Comparison of ENCODE assay signal across 31 mouse cellular contexts in the genomic region with DNA sequence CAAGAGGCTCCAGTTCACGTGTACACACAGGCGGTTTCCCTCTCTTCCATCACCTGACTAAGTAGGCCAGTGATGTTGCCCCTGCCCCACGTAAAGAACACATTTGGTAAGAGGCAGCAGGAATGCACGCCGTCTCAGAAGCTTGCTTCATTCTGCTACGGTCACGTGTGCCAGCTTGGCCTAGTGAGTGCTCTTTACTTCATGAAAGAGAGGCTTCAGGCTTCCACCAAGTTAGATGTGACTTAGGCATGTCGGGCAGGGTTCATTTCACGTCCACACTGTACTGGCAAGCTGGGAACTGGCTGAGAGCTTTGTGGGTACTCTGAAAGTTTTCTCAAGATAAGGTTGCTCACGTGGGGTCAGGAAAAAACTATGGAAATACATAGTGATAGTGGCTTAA. TPM values are rescaled to one million over a fixed set of nuclear protein-coding genes. Genes with fewer than 3 reads are reported as not detected.
A peak's percentile ranks its signal among the peaks of the same experiment; 100 is the strongest.
DNase-seq lines count a peak whose midpoint lies in the region; ATAC-seq lines count a peak whose summit lies in the region.
"Had no signal": no experiment of that assay in that cellular context is flagged by ENCODE, and none has a peak within 500 bp of the region (broad histone marks: within the 10 kb centered on the region; RNA-seq: fewer than 3 reads in every experiment).

No protein-coding gene starts in this region.

- H3K36me3 ChIP-seq in forebrain, embryonic 16.5 days (ENCODE audit: control insufficient read depth, insufficient read depth), result 0 out of 2 replicates have a peak, but pooled peaks cover 3% of the 10 kb centered on the region
- H3K36me3 ChIP-seq: forebrain, embryonic 12.5 days; heart, embryonic 15.5 days had no signal

- no peak overlapping the region for H3K4me2 ChIP-seq in forebrain, embryonic 16.5 days (ENCODE audit: low read length)
- H3K4me2 ChIP-seq: embryonic facial prominence, embryonic 13.5 days; forebrain, embryonic 12.5 days; forebrain, embryonic 15.5 days; heart, embryonic 12.5 days; heart, embryonic 15.5 days; hindbrain, embryonic 13.5 days had no signal

- H3K9me3 ChIP-seq in forebrain, embryonic 16.5 days (ENCODE audit: control insufficient read depth, low read length), result no peaks in the 10 kb centered on the region
- H3K9me3 ChIP-seq: embryonic facial prominence, embryonic 13.5 days; forebrain, embryonic 12.5 days; forebrain, embryonic 15.5 days; heart, embryonic 12.5 days; heart, embryonic 15.5 days; hindbrain, embryonic 10.5 days; hindbrain, embryonic 13.5 days had no signal

- peak; percentile 19 to 58 for DNase-seq in lung, adult 18-20 months
- DNase-seq in lung, postnatal 14 days, result no peak
- peak; percentile 3 for DNase-seq in thymus, postnatal 0 days (ENCODE audit: low spot score)
- DNase-seq in thymus, postnatal 10 days (ENCODE audit: low spot score in 2 of 2), result no peak
- no peak for DNase-seq in embryo, embryonic 10.5 days (ENCODE audit: low spot score)
- DNase-seq in right cerebral cortex, postnatal 10 days (ENCODE audit: low spot score in 2 of 2), result no peak
- DNase-seq: adrenal gland, adult 8-10 months; adrenal gland, postnatal 25 days; cerebellum, adult 11-12 months; cerebellum, adult 9-10 months; cerebellum, postnatal 14 days; gastrocnemius, postnatal 10 days; heart, adult 18-20 months; heart, postnatal 10 days; heart, postnatal 36 days had no signal

- no peaks in the 10 kb centered on the region for H3K4me1 ChIP-seq in forebrain, embryonic 16.5 days (replicated peaks; ENCODE audit: control insufficient read depth, insufficient read depth, low read length)
- H3K4me1 ChIP-seq: embryonic facial prominence, embryonic 13.5 days; forebrain, embryonic 12.5 days; forebrain, embryonic 15.5 days; heart, embryonic 15.5 days; hindbrain, embryonic 10.5 days; hindbrain, embryonic 13.5 days had no signal

- no peak overlapping the region for H3K27ac ChIP-seq in forebrain, embryonic 16.5 days (ENCODE audit: low read length)
- H3K27ac ChIP-seq: embryonic facial prominence, embryonic 13.5 days; forebrain, embryonic 12.5 days; forebrain, embryonic 15.5 days; heart, embryonic 15.5 days; hindbrain, embryonic 10.5 days; hindbrain, embryonic 13.5 days had no signal

- WGBS in forebrain, embryonic 16.5 days, result 92% methylated on average over 10 of the region's 10 CpGs

- H3K9ac ChIP-seq in forebrain, embryonic 16.5 days (replicated peaks; ENCODE audit: low read depth, low read length), result no peak overlapping the region
- H3K9ac ChIP-seq: embryonic facial prominence, embryonic 13.5 days; forebrain, embryonic 12.5 days; forebrain, embryonic 15.5 days; heart, embryonic 12.5 days; heart, embryonic 15.5 days; hindbrain, embryonic 13.5 days had no signal

- H3K4me3 ChIP-seq in forebrain, embryonic 16.5 days (replicated peaks; ENCODE audit: low read length), result no peak overlapping the region
- H3K4me3 ChIP-seq: embryonic facial prominence, embryonic 13.5 days; erythroblast, embryonic 14.5 days; forebrain, embryonic 12.5 days; forebrain, embryonic 15.5 days; heart, embryonic 12.5 days; heart, embryonic 15.5 days; hindbrain, embryonic 10.5 days; hindbrain, embryonic 13.5 days had no signal

- H3K27me3 ChIP-seq in forebrain, embryonic 16.5 days (replicated peaks; ENCODE audit: control insufficient read depth, insufficient read depth, low read length), result no peaks in the 10 kb centered on the region
- H3K27me3 ChIP-seq: embryonic facial prominence, embryonic 13.5 days; forebrain, embryonic 12.5 days; forebrain, embryonic 15.5 days; heart, embryonic 12.5 days; heart, embryonic 15.5 days; hindbrain, embryonic 13.5 days had no signal

- ATAC-seq in megakaryocyte, adult 5-6 weeks (ENCODE audit: poor library complexity, severe bottlenecking), result peak; percentile 15; the same call in 1 of the 2 replicates
- ATAC-seq in forebrain, embryonic 16.5 days, result no peak
- ATAC-seq: activated CD4-positive, CD25-positive, alpha-beta regulatory T cell, adult 4 months; forebrain, embryonic 15.5 days; hindbrain, embryonic 16.5 days had no signal

RNA-seq across cellular contexts. Expression of a gene that starts 19.9 kb away (rescaled TPM):
- 19.7 and 26.6 TPM in 2 replicates for polyA plus RNA-seq in thymus, postnatal 0 days (2015; fragmentation: Nextera tagmentation; extraction: Ambion mirVana)
- total RNA-seq in megakaryocyte, adult 5-6 weeks (2015), result 104 and 108 TPM in 2 replicates
- 26.5 and 38.4 TPM in 2 replicates for total RNA-seq in megakaryocyte, adult 5-6 weeks (2017)
- polyA plus RNA-seq in forebrain, embryonic 16.5 days (2015; fragmentation: Nextera tagmentation; extraction: Ambion mirVana), result 3.2 and 5.3 TPM in 2 replicates

RNA-seq across cellular contexts. Expression of a gene that starts 27.0 kb away (rescaled TPM):
- polyA plus RNA-seq in thymus, postnatal 0 days (2015; fragmentation: Nextera tagmentation; extraction: Ambion mirVana), result 21.3 and 21.7 TPM in 2 replicates
- 8.8 and 9.6 TPM in 2 replicates for total RNA-seq in megakaryocyte, adult 5-6 weeks (2015)
- 13.7 and 13.9 TPM in 2 replicates for total RNA-seq in megakaryocyte, adult 5-6 weeks (2017)
- polyA plus RNA-seq in forebrain, embryonic 16.5 days (2015; fragmentation: Nextera tagmentation; extraction: Ambion mirVana), result 20.3 and 22.8 TPM in 2 replicates

RNA-seq across cellular contexts. Expression of a gene that starts 32.9 kb away (rescaled TPM):
- 0.20 TPM in 1 of 2 replicates, not detected in the other for polyA plus RNA-seq in thymus, postnatal 0 days (2015; fragmentation: Nextera tagmentation; extraction: Ambion mirVana)
- 0.20 TPM in 1 of 2 replicates, not detected in the other for total RNA-seq in megakaryocyte, adult 5-6 weeks (2015)
- not detected in 2 replicates for total RNA-seq in megakaryocyte, adult 5-6 weeks (2017)
- not detected in 2 replicates for polyA plus RNA-seq in forebrain, embryonic 16.5 days (2015; fragmentation: Nextera tagmentation; extraction: Ambion mirVana)
- total RNA-seq: adrenal gland, adult 8-10 months; adrenal gland, postnatal 25 days; ES-E14; gastrocnemius, adult 18-20 months; gastrocnemius, postnatal 10 days; gastrocnemius, postnatal 4 days; heart, adult 18-20 months; heart, postnatal 10 days; heart, postnatal 36 days had no signal
- polyA plus RNA-seq: activated CD4-positive, CD25-positive, alpha-beta regulatory T cell, adult 4 months; brain, embryonic 14.5 days; embryonic facial prominence, embryonic 13.5 days; erythroblast, embryonic 14.5 days; forebrain, embryonic 12.5 days; forebrain, embryonic 15.5 days; heart, embryonic 12.5 days; heart, embryonic 15.5 days; hindbrain, embryonic 10.5 days; hindbrain, embryonic 13.5 days; hindbrain, embryonic 16.5 days had no signal

RNA-seq across cellular contexts. Expression of a gene that starts 47.6 kb away (rescaled TPM):
- polyA plus RNA-seq in thymus, postnatal 0 days (2015; fragmentation: Nextera tagmentation; extraction: Ambion mirVana), result 25.6 TPM in 2 replicates
- 3.8 and 4.3 TPM in 2 replicates for total RNA-seq in megakaryocyte, adult 5-6 weeks (2015)
- 6.0 and 6.9 TPM in 2 replicates for total RNA-seq in megakaryocyte, adult 5-6 weeks (2017)
- 22.3 and 25.8 TPM in 2 replicates for polyA plus RNA-seq in forebrain, embryonic 16.5 days (2015; fragmentation: Nextera tagmentation; extraction: Ambion mirVana)

RNA-seq across cellular contexts. Expression of a gene that starts 59.5 kb away (rescaled TPM):
- polyA plus RNA-seq in thymus, postnatal 0 days (2015; fragmentation: Nextera tagmentation; extraction: Ambion mirVana), result not detected in 2 replicates
- total RNA-seq in megakaryocyte, adult 5-6 weeks (2015), result not detected in 2 replicates
- not detected in 2 replicates for total RNA-seq in megakaryocyte, adult 5-6 weeks (2017)
- polyA plus RNA-seq in forebrain, embryonic 16.5 days (2015; fragmentation: Nextera tagmentation; extraction: Ambion mirVana), result not detected in 2 replicates
- total RNA-seq: adrenal gland, adult 8-10 months; adrenal gland, postnatal 25 days; gastrocnemius, adult 18-20 months; gastrocnemius, postnatal 10 days; gastrocnemius, postnatal 4 days; heart, adult 18-20 months; heart, postnatal 10 days; heart, postnatal 36 days had no signal
- polyA plus RNA-seq: activated CD4-positive, CD25-positive, alpha-beta regulatory T cell, adult 4 months; brain, embryonic 14.5 days; embryonic facial prominence, embryonic 13.5 days; erythroblast, embryonic 14.5 days; forebrain, embryonic 12.5 days; forebrain, embryonic 15.5 days; heart, embryonic 12.5 days; heart, embryonic 15.5 days; hindbrain, embryonic 10.5 days; hindbrain, embryonic 13.5 days; hindbrain, embryonic 16.5 days had no signal

Comparison
In these comparisons a context has a peak if more than half of its experiments do, and no peak if none do; other contexts are left out.
1. DNase-seq: peak in lung, adult 18-20 months (2 of 2) and thymus, postnatal 0 days (single experiment); none in lung, postnatal 14 days (single experiment), thymus, postnatal 10 days (0 of 2), embryo, embryonic 10.5 days (single experiment) and right cerebral cortex, postnatal 10 days (0 of 2).